Mouse (Mus musculus) kidney, adult 10 weeks (tissue): Measurements from ENCODE around the gene Map2k6. TPM values are rescaled to one million over a fixed set of nuclear protein-coding genes. Genes with fewer than 3 reads are reported as not detected.

Experiments used
- polyA plus RNA-seq: library from polyadenylated mRNA; stranded (reverse); fragments of 350-450 nt; fragmentation: Illumina TruSeq; extraction: RNeasy Lipid Tissue Mini Kit (QIAGEN cat#74804); gene quantifications from one replicate; pipeline ENCODE4 v1.2.3, GENCODE M21; 2014; ENCODE audit warnings: low read depth, low replicate concordance

Map2k6 gene
- 19.0 TPM for polyA plus RNA-seq

DNA sequence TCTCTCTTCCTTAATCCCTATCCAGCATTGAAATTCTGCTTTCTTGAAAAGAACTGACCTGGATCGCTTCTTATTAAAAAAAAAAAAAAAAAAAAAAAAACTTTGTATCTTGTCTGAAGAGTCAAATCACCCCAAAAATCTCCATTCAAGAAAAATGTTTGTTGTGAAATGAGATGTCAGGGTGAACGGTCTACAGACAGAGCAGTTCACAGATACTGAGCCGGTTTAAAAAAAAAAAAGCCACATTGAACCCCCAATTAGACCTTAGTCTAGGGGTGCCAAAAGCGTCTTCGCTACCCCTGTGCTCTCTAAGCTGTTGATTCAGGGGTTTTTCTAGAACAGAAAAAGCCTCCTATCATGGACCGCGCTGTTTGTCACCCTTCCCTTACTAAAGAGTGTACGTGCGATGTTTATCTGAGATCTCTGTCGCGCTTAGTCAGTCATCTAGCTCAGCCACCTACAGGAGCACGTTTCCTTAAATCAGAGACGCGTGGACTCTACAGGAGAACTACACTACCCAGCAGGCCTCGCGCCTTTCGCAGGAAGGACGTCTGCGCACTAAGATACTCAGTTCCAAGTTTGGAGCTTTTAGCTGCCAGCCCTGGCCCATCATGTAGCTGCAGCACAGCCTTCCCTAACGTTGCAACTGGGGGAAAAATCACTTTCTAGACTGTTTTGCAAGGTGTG, at the start of gene Map2k6:
TSS of gene Map2k6 (plus strand) at position 570 of the 687 bp plus-strand sequence.

Other genes with a start within 250 kb of the Map2k6 start
- gene Abca9, start 230.9 kb upstream of the Map2k6 start, polyA plus RNA-seq: 15.5 TPM
- 2.6 TPM for gene Abca6, start 147.3 kb upstream of the Map2k6 start, polyA plus RNA-seq
- 23.7 TPM for gene Abca5, start 61.4 kb upstream of the Map2k6 start, polyA plus RNA-seq